Mouse (Mus musculus) layer of hippocampus, adult 9-10 months (tissue): ENCODE measurements around the gene Col4a3bp.
"Not testable (repeated sequence)": the region's sequence is repeated elsewhere in the genome, so short reads cannot be mapped to it uniquely, and the experiment has no call there.

ENCODE experiments used
- DNase-seq: peaks from one replicate; pipeline ENCODE4 v3.0.0; 2022; ENCODE audit warnings: low spot score

Col4a3bp gene

DNA sequence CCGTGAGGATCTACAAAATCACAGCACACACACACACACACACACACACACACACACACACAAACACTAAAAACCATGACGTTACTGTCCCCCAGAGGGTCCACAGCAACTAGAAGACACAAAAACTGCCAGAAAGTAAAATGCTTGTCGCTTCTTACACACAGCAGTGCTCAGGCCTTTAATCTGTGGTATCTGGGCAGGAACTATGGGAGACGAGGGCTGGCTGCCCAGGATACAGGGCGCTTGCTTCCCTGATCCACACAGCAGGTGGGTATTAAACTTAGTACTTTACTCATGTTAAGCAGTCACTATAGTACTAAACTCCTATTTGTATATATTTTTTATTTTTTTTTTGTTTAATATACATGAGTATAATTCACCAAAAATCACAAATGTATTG, 103.4 kb downstream of the Col4a3bp start:
- DNase-seq, result no peak

DNA sequence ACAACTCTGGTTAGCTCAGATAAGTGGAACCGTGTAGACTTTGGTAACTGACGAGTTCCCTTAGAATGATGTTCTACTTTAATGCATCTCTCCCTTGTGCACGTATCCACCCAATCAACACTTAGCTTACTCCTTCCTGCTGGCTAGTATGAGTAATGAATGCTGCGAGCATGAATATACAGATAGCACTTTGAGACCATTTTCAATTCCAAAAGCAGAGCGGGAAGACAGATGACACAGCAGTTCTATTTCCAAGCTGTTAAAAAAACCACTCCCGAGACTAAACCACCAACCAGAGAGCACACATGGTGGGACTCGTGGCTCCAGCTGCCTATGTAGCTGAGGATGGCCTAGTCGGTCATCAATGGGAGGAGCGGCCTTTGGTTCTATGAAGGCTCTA, 110.6 kb downstream of the Col4a3bp start:
- no peak for DNase-seq

DNA sequence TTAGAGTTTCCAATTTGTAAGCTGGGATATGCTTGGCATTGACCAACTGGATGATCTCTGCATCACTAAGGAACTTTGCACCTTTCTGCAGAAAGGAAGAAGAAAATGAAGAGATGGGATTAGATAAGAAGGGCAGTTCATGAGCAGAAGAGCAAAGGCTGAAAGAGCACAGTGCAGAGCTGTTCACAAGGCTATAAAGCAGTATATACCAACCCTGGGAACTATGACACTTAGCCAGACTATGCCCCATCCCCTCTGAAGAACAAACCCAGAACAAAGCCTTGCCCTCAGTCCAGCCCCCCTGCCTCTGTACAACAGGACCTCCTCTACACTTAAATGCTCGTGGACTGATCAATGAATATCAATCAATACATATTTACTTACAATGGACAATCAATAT, 114.3 kb downstream of the Col4a3bp start:
- DNase-seq, result no peak

DNA sequence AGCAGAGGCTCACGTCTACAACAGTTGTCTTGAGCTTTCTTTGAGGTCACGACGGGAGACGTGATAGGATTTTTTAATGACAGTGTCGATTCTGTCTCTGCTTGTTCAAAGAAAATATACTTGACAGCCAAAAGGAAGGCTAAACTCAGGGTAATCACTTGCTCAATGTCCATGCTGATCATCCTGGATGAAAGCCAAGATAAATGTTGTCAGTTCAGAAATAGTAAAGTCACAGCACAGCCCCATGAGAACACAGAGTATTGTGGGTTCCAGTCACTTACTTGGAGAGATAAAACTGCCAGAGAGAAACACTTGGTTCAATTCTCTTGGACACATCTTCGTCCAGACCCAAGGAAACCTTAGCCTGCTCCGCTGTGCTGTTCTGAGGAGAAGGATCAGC, 116.5 kb downstream of the Col4a3bp start:
- DNase-seq, result no peak

DNA sequence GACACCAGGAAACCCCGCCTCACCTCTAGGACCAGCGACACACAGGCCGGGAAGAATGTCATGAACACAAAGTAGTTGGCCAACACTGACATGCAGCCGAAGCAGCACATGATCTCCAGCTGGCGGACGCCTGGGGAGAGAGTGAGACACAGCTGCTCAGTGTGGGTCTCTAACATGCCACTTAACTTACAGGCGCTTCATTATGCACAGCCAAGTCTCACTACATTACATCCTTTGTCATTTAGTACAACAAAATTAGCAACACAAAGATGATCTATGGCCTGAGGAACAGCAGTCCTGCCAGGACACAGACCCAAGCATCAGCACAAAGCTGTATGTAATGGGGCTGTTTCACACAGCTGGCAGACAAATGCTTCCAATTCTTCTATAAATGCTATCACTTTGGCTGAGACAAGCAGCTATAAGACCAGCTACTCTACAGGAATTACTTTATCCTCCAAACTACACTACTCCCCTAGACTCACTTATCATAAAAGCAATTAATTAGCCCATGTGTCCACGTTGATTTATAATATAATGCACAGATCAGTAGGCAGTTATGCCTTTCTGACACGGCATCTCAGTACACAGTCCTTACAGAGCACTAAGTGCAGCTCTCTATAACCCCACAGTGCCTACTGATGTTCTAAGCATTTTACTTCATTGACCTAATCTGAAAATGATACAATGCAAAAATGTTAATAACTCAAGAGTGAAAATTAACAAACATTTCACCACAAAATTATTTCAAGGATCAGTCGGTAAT, 117.9 kb downstream of the Col4a3bp start:
- DNase-seq, result no peak

DNA sequence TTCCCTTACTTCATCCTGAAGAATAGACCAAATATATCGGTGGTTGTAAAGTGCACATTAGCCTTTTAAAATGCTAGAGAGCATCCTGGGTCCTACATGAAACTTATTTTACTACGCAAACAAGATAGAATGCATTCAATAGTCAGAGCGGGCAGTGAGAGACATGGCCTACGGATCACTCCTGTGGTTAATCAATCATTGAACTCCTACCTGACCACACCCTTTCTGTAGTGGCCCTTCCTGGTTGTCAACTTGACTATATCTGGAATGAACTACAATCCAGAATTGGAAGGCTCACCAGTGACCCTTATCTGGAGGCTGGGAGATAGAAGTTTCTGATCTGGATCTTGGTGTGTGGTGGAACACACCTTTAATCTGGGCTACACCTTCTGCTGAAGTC, 120.7 kb downstream of the Col4a3bp start:
- DNase-seq, result not testable (repeated sequence)

DNA sequence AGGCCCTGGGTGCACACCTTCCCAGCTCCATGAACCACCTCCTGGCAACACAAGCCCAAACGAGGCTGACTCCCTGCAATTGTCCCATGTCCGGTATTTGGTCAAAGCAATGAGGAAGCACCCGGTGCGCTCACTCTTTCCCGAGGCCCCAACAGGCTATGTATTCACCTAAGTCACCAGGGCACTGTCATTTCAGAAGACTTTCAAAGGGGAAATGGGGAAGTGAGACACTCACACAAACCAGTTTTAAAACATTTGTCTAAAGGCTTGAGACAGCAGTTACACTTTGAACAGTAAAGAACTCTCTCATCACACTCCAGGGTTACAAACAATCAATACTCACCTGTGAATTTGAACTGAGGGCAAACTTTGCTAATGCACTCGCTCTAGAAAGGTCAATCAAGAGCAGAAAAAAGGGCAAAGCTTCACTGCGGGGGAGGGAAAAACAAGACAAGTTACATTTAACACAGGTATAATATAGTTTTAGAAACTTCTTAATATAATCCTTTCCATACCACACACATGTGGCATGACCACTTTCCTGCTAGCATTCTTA, 122.1 kb downstream of the Col4a3bp start:
- no peak for DNase-seq

DNA sequence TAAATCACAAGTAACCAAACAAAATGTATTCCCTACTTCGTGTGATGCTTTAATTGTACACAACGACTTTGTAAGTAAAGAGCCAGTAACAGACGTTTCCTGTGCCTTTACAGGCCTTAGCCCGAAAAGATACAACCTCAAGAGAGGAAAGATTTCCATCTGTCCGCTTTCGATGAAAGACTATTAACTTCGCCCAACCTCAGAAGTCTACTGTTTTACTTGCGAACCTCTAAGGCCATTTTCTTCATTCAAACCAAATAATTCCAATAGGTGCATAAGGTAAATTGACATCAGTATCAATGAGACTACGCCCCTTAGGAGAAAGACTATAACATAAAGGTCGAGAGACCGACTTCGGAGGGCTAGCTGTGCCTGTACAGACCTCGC, 127.6 kb downstream of the Col4a3bp start:
- no peak for DNase-seq

DNA sequence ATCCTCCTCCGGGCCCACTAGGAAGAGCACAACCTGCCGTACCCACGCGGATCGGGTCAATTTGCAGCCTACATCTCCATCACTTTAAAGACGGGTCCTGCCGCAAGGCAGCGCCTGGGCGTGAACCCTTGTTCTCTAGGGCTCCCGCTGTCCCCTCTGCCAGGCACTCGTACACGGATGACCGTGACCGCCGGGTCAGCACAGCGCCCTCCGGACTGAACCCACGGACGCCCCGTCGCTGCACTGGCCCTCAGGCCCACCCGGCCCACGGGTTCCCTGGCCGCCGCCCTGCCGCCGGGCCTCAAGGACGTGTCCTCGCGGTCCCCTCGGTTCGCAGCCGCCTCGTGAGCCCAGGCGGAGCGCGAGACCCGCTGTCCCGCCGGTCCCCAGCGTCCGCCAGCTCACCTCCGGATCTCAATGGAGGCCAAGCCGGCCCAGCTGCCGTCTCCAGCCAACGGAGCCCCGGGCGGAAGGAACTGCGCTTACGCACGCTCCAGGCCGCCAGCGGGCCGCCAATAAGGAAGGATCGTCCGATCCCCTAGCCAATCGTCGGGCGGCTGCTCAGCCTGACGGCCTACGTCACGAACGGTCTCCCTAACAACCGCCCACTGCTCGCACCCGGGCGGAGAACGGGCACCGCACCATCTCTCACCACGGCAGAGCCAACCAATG, 128.1 kb downstream of the Col4a3bp start, which contains the start of gene Hmgcr:
Gene Hmgcr (minus strand): TSS at position 531 of the 672 bp plus-strand sequence.
- peak; percentile 94 for DNase-seq

DNA sequence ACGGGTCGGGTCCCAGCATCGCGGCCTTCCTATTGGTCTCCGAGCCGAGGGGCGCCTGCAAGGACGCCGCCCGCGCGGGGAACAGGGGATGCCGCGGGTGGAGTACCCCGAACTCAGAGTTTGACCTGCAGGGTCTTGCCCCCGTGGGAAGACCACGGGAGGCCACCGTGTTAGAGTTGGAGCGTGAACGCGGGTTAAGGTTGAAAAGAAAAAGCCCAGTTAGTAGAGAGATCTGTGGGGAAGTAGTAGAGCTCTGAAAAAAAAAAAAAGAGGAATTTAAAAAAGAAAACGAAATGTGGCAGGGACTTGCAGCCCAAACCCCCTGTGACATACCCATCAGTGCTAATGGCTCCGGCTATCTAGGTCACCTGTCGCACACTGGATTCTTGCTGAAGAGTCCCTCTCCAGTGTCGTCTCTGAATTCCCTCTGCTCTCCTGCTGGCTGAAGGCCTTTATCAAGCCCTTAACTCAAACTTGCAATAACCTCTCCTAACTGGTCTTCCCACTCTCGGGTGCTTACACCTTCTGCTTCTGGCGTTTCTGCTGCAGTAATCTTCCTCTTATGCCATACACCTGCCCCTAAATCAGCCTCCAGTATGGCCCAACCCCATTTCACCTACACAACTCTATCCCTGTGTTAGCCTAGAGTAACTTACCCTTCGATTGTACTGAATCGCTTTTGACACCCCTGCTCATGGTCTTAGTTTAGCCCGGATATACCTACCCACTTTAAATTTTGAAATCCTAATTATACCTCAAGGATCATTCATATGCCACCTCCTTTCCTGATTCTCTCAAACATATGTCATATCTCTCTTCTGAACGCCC, 128.9 kb downstream of the Col4a3bp start:
- DNase-seq, result no peak

DNA sequence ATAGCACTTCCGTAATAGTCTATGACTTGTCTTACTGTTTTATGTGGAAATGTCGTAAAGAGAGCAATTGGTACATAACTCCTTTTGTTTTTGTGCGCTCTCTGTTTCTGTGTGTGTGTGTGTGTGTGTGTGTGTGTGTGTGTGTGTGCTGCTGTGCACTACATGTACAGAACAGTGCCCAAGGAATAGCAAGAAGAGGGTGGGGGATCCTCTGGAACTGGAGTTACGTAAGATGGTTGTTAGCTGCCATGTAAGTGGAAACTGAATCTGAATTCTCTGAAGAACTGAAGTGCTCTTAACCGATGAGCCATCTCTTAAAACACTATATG, 129.5 kb downstream of the Col4a3bp start:
- DNase-seq, result no peak

DNA sequence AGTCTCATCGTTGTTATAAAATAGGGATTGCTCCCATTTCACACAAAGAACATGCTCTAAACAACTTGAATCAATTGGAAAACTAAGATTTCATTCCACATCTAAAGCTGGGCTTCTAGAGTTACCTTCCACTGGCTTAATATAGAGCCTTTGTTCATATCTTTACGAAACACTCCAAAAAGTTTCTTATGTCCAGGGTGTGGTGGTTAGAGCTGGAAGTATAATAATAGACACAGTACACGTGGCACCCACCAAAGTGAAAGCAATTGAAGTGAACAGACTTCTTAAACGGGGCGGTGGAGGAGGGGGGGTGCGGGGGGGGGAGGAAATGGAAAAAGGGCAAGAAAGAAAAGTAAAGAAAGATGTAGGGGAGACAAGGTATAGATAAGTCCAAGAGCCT, 129.9 kb downstream of the Col4a3bp start:
- DNase-seq, result no peak

DNA sequence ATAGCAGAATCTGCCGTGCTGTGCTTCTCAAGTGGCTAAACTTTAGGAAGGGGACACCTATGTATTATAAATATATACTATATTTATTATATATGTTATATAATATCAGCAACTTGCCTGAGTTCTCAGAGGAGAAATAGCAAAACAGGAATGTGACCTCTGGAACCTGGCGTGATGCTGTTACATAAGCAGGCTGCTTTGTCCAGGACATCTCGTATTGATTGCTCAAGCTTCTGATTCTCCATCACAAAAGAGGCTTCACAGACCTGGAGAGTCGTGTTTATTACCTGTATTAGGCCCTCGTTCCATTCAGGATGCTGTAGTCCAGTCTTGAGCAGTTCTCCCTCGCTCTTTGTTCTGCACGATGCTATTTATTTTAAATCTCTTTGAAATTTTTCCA, 131.4 kb downstream of the Col4a3bp start:
- no peak for DNase-seq

DNA sequence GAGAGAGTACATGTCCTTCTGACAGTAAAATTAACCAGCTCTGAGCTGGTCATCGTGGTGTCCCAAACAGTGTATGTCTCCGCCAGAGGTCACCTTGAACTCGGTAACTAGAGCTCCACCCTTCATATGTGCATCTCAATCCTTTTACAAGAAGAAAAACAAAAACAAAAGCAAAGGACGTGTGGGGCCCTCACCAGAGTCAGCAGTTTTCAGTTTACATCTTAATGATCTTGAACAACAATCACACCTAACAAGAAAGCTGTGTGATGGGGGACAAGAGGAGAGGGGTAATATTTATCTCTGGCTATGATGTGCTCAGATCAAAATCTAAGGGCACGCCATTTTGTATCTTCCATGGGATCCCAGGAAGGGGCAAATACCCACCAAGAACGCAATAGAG, 133.3 kb downstream of the Col4a3bp start:
- DNase-seq, result no peak

DNA sequence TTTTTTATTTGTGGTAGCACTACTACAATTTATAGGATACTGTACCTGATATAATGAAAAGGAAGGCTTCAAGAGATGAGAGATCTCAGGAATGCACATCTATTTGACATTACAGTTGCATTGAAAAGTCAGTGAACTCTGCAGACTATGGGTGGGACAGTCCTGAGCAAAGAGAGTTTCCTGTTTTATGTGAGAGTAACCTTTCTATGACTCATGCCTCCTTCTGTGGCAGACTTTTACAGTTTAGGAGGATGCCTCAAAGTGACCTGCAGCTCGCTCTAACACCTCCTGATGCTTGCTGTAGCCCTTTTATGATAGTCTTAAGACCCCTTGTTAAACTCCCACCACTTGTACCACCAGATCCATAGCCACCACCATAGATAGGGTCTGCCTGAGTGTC, 134.7 kb downstream of the Col4a3bp start:
- no peak for DNase-seq

DNA sequence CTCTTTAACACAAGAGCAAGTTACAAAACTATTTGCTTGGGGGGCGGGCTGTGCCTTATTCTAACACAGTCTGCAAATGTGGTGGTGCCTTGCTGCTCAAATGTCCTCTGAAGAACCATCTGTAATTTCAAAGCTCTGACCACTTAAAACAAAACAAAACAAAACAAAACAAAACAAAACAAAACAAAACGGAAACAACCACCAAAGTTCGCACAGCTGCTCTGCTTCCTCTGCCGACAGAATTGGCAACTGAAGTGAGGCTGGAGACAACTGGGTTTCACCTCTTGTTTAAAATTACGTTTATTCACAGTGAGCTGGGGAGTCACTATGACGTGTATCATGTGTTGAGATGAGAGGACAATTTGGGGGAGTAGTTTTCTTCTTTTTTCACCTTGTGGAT, 136.2 kb downstream of the Col4a3bp start:
- no peak for DNase-seq

DNA sequence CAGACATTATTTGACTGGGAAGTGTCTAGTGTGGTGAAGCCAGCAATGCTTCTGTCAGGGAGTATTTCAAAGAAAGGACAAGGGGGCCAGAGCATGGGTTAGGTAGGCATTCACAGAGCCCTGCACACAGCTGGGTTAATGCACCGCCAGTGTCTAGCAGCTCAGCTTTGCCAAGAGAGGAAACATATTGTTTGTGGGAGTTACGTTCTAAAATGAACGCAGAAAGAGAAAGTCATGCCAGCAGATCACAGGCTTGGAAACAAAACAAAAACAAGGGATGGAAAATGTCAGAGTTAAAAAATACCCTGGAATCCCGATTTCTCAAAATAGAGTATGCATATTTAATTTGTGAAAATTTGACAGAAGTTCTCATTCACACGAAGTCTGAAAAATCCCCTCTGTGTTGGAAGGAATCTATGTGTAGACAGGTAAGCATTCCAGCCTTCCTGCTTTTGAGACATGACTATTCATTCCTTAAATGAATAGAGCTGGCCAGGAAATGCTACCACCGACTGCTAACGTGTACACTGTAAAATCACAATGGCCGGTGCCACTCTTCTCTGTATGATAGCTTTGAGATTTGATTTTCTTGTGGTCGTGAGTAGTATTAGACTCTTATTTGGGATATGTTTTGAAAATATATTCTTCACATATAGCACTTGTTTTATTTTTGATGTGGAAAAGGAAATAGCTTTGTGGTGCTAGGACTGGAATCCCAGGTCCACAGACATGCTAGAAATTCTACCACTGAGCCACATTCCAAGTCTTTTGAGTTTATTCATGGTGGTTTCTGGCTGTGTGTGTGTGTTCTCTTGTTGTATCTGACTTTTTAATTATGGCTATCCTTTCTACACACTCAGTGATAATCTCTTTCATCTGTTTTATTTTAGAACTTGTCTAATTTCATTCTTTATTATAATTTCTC, 138.0 kb downstream of the Col4a3bp start:
- DNase-seq, result peak; percentile 69

DNA sequence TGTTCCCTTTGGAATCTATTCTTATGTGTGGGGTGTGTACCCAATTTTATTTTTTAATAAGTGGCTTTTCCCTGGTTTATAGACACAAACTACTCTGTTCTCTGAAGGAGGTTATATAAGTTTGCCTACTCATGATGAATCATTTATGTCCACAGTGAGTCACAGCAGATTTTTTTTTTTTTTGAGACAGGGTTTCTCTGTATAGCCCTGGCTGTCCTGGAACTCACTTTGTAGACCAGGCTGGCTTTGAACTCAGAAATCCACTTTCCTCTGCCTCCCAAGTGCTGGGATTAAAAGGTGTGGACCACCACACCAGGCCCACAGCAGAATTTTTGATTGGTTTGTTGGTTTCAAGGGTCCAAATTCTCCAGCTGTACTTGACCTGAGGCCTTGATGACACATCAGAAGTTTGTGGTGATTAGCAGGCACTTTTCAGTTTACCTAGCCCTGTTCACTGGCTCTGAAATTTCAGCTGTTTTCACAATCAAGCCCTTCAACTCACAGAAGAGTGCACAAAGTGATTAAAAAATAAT, 138.7 kb downstream of the Col4a3bp start:
- no peak for DNase-seq

DNA sequence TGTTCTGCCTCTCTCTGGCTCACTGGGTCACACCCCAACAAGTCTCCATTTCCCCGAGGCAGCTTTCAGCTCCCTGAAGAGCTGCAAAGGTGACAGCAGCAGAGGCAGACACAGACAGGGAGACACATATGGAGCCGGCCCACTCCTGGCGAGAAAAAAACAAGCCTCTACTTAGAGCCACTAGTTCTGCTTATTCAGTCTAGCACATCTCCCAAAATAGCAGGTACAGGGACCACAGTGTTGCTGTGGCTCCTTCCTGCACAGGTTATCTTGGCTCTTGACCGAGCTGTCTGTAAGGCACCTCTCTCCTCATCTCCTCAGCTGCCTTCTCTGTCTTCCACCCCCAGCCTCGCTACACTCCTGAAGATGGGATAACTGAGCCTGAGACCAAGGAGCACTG, 142.4 kb downstream of the Col4a3bp start:
- DNase-seq, result no peak

DNA sequence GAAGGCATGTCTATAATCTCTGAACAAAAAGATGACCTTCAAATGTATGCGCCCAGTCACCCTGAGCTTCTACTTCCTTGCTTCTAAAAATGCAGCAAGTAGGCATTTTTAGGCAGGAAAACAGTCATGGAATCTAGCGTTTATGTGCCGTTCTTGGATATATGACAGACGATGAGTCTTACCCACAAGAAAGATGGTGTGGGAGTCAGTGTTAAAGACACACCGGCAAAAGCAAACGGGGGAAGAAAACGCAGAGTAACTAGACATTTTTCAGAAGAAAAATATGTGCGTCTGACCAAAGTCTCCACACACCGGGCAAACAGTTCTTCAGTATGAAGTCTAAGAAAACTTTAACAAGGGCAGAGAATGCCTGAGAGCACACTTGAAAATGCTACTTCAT, 144.8 kb downstream of the Col4a3bp start:
- no peak for DNase-seq
